Mouse (Mus musculus): ENCODE data around the gene Spink2.

- no peak for TF ChIP-seq CTCF (IDR thresholded peaks at IDR 0.05; ENCODE audit: control insufficient read depth, insufficient read depth, low read length)
- TF ChIP-seq POLR2A (IDR thresholded peaks at IDR 0.05; ENCODE audit: borderline replicate concordance, control insufficient read depth, low read depth, low read length), result no peak
Observed at GRCm38 (mm10) chr5:77170593-77170992, 40.7 kb downstream of the Spink2 start.
